Mouse (Mus musculus) cerebellum, postnatal 36 days (tissue): ENCODE measurements around the gene Tmprss7.

Source experiments
- DNase-seq, 2 experiments: peaks; one replicate each; pipeline ENCODE4 v3.0.0; 2021 to 2022; ENCODE audit warnings: mixed read lengths in 2 of 2

Tmprss7 gene

GRCm38 (mm10) chr16:45685295-45685694 lies 8.2 kb downstream of the Tmprss7 start:
- DNase-seq: no peak

DNA sequence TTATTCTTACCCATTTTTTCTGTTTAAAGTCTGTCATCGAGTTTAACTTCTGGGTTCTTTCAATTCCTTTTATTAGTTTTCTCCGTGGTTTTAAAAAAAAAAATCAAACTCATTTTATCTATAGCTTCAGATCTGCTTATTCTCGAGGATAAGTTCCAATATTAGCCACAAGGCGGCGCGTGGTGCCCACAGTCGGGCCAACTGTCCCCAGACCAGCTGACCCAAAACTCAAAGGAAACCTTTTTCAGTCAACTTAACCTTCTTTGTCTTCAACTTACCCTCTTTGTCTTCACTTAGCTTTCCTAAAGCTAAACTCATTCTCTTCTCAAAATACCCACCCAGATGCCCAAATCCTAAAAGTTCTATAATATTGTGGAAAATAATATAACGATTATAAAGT lies 8.6 kb downstream of the Tmprss7 start:
- peak; percentile 81 to 91 for DNase-seq

- DNase-seq: no peak
These were observed 17.0 kb downstream of the Tmprss7 start for GRCm38 (mm10) chr16:45676462-45676861.

DNA sequence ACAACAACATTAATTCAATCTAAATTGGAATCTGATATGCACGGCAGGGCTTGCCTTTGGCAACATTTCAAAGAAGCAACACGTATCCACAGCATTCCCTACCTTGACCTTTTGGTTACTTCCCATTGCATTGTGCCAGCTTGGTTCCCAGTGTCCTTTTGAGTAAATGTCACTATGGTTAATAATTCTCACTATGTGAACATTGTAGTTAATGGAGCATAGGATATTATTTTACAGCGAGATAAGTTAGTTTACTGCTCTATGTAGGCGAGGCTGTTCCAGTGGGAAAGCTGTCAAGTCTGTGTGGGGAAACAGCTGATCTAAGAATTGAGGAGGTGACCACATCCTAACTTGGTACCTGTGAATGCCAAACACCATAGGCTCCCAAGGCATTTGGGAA lies 23.5 kb downstream of the Tmprss7 start:
- no peak for DNase-seq

- no peak for DNase-seq
These were observed 25.3 kb downstream of the Tmprss7 start for GRCm38 (mm10) chr16:45668178-45668577.

GRCm38 (mm10) chr16:45666136-45666535 lies 27.3 kb downstream of the Tmprss7 start:
- DNase-seq: no peak

GRCm38 (mm10) chr16:45662381-45662780 lies 31.1 kb downstream of the Tmprss7 start:
- no peak for DNase-seq

DNA sequence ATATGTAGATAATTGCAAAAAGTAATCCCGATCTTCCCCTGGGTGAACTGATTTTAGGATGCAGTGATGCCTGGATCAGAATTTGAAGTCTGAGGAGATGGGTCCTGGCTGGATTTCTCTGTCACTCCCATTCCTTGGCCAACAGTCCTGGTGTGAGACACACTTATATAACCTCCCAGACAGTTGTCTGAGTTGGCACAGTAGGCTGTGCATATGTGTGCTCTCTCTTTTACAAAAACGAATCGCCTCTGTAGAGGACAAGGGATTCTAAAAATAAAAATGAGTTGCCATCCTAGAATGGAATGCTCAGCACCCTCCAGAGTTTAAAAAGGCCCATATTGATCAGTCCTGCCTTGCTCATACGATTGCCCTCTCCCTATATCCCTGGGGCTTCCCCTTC lies 33.9 kb downstream of the Tmprss7 start:
- DNase-seq: peak; percentile 31 to 46

GRCm38 (mm10) chr16:45658248-45658647 lies 35.2 kb downstream of the Tmprss7 start:
- DNase-seq: no peak

- no peak for DNase-seq
These were observed 35.8 kb downstream of the Tmprss7 start for GRCm38 (mm10) chr16:45657574-45658159.

- DNase-seq: no peak
These were observed 39.0 kb downstream of the Tmprss7 start for GRCm38 (mm10) chr16:45654465-45654864.

DNA sequence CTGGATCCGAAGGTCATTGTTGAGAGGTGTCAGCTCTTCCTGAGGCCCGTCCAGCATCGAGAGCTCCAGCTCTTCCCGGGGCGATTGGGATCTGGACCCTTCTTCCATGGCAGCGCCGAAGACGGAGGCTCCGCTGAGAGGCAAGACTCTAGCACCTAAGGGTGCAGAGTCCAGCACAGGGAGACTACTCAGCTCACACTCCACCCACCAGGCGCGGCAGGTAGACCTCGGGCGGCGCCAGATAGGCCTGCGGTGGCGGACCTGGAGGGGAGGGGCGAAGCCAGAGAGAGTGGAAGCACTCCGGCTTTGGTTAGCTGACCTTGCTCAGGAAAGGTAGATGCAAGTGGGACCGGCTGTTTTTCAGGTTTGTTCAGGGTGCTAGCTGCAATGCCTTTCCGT lies 39.5 kb downstream of the Tmprss7 start, which contains the start of gene BC016579:
Gene BC016579, minus strand, starts transcription at position 135 of the 399 bp plus-strand sequence.
- peak; percentile 21 to 22 for DNase-seq

DNA sequence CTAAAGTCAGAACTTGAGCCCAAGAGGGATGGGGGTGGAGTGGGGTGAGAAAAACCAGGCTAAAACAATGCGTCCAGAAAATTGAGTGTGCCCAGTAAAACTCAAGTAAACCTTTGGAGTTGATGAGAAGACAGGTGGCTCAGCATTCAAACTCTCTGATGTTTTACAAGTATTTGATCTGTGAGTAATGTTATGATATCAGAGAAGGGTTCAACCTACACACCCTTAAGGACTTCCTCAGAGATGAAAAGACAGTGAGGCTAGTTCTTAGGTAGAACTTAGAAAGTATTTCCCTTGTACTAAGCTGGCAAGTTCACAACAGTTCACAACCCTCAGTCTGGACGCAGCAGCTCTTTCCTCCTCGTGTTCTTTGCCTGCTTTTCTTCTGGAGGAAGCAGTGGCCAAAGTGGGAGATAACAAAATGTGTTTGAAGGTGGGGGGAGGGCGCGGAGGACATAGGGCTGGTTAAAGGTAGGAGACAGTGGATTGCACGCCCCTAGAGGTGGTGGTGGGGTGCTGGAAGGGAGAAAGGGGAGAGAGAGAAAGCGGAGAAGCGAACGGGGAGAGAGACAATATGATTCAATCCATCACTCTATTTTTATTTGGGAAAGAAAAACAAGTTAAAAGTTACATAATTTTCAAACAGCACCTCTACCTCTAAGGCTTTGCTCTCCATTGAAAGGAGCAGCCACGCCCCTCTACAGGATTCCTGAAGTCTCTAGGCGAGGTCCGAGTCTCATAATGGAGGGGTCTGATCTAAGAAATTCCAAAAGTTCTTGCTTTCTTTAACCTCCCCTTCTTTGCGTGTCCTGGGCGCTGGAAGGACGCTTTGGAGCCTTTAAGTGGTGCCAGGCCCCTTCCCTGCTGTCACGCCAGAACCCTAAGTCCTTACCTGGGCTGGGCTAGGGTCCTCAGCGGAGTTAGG lies 40.2 kb downstream of the Tmprss7 start:
- DNase-seq: no peak

DNA sequence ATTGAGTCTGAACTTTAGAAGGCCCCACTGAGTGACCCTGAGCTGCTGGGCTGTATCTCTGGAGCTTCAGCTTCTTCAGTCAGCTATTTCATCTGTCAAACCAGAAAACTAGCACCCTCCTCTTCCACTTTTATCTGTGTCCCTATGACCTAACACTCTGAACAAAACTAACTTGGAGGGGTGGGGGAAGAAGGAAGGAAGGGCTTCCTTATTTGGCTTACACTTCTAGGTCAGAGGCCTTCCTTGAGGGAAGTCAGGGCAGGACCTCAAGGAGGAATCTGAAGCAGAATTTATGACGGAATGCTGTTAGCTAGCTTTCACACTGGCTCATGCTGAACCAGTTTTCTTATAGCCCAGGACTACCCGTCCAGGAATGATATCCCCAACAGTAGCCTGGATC lies 42.0 kb downstream of the Tmprss7 start:
- DNase-seq: no peak

- DNase-seq: peak; percentile 22 to 27
These were observed 49.1 kb downstream of the Tmprss7 start for GRCm38 (mm10) chr16:45644380-45644779.

DNA sequence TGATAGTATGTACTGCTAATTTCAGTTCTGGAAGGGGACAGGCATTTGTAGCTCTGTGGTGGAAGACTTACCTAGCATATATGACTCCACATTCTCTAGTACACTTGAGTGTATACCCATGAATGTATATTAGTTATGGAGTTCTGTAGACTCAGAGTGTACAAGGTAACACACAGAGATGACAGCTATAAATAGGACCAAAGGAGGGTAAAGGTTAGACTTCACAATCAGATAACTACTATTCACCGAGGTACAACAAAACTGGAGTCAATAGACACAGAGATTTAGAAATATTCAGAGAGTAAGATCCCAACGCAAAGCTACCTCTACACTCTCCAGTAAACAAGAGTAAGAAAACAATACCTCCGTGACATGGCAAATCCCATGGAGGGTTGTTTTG lies 49.5 kb downstream of the Tmprss7 start:
- DNase-seq: no peak

GRCm38 (mm10) chr16:45641301-45641700 lies 52.2 kb downstream of the Tmprss7 start:
- DNase-seq: no peak

DNA sequence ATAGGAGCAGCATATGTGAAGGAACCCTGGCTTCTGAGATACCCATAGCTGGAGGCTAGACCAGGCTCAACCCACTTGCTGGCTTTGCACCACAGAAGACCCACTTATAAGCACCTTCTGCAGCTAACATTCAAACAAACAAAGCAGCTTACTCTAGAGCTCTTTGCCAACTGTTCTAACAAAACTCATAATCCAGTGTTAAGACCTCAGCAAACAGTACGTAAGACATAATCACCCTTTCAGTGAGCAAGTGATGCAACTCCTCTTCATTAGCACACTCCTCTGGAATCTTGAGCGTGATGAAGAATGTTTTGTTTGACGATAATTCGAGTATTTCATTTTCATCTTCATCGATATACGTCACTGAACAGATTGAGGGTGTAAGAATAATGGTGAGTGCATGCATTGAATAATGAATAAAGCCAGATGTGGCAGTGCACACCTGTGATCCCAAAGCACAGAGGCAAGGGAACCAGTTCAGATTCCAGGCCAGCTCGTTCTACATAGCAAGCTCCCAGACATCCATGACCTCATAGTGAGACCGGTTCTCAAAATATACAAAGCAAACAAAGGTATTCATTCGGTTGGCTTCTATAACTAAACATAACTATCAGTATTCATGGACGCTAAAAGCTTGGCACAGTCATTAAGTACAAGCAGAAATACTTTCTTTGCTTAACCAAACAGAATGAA lies 53.2 kb downstream of the Tmprss7 start:
- no peak for DNase-seq

GRCm38 (mm10) chr16:45635826-45636225 lies 57.6 kb downstream of the Tmprss7 start:
- no peak for DNase-seq

GRCm38 (mm10) chr16:45632420-45632819 lies 61.0 kb downstream of the Tmprss7 start:
- DNase-seq: no peak

DNA sequence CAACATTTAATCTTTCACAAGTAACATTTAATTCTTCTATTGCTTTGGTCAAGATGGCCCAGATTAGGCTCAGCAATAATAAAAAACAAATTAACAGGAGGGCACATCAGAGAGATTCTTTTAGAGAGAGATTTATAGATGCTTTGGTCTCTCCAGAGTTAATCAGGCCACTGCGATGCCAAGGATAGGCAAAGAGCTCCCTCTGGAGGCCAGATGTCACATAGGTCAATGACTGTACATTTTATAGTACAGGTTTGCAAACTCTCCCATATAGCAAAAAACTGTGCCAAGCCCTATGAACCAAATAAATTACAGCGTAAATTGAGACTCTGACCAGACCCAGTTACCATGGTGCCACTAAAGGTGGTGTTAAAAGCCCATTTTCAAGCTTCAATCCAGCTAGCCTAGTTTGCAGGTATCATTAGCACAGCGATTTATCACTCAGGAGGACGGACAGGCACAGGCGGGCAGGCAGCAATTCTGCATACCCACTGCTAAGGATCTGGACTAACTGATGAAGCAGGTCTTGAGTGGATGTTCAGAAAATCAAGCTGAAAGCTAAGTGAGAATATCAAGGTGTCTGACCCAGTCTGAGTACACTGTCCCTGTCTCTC lies 63.0 kb downstream of the Tmprss7 start:
- DNase-seq: peak; percentile 65 to 77

- DNase-seq: no peak
These were observed 63.9 kb downstream of the Tmprss7 start for GRCm38 (mm10) chr16:45629497-45630105.

DNA sequence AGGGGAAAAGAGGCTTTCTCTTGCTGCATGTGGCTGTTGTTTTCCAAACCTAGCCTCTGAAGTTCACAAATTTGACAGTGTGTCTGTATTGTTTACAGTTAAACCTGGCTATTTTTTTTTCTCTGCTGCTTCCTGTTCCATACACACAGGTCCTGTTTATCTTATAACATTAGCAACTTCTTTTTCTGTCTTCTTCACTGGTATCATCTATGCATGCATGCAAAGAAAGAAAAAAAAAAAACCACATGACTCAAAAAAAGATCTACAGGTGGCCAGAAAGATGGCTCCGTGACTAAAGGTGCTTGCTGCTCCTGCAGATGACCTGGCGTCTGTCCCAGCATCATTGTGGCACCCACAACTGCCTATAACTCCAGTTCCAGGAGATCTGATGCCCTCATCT lies 68.1 kb downstream of the Tmprss7 start:
- DNase-seq: no peak
